Mouse (Mus musculus) ovary, postnatal 10 days (tissue): ENCODE results near the gene Dgke.
"Not testable (repeated sequence)": the region's sequence is repeated elsewhere in the genome, so short reads cannot be mapped to it uniquely, and the experiment has no call there.

ENCODE experiments used
- DNase-seq: peaks from one replicate; pipeline ENCODE4 v3.0.0; 2022; ENCODE audit warnings: low spot score

The Dgke gene

GRCm38 (mm10) chr11:89066750-89067149, at the start of gene Dgke:
TSS of gene Dgke (minus strand) at chr11:89066850.
- DNase-seq = no peak

GRCm38 (mm10) chr11:89107180-89107807, 40.6 kb upstream of the Dgke start:
- no peak for DNase-seq

- DNase-seq = no peak
Observed at GRCm38 (mm10) chr11:89105823-89106222, 39.2 kb upstream of the Dgke start.

- DNase-seq = no peak
Observed at GRCm38 (mm10) chr11:89105211-89105610, 38.6 kb upstream of the Dgke start.

- DNase-seq = no peak
Observed at GRCm38 (mm10) chr11:89103166-89103565, 36.5 kb upstream of the Dgke start.

GRCm38 (mm10) chr11:89100826-89101321, 34.2 kb upstream of the Dgke start:
- DNase-seq = no peak

GRCm38 (mm10) chr11:89100403-89100802, 33.8 kb upstream of the Dgke start:
- peak; percentile 80 for DNase-seq

- DNase-seq = no peak
Observed at GRCm38 (mm10) chr11:89098930-89099329, 32.3 kb upstream of the Dgke start.

GRCm38 (mm10) chr11:89098083-89098835, 31.6 kb upstream of the Dgke start:
- no peak for DNase-seq

- not testable (repeated sequence) for DNase-seq
Observed at GRCm38 (mm10) chr11:89097292-89097691, 30.6 kb upstream of the Dgke start.

- no peak for DNase-seq
Observed at GRCm38 (mm10) chr11:89095306-89095705, 28.7 kb upstream of the Dgke start.

GRCm38 (mm10) chr11:89092714-89093113, 26.1 kb upstream of the Dgke start:
- DNase-seq = no peak

GRCm38 (mm10) chr11:89090359-89090758, 23.7 kb upstream of the Dgke start:
- not testable (repeated sequence) for DNase-seq

- no peak for DNase-seq
Observed at GRCm38 (mm10) chr11:89088754-89089153, 22.1 kb upstream of the Dgke start.

- no peak for DNase-seq
Observed at GRCm38 (mm10) chr11:89086208-89086809, 19.7 kb upstream of the Dgke start.

GRCm38 (mm10) chr11:89084601-89085000, 18.0 kb upstream of the Dgke start:
- no peak for DNase-seq

- not testable (repeated sequence) for DNase-seq
Observed at GRCm38 (mm10) chr11:89082691-89083090, 16.0 kb upstream of the Dgke start.

- not testable (repeated sequence) for DNase-seq
Observed at GRCm38 (mm10) chr11:89081906-89082305, 15.3 kb upstream of the Dgke start.

- DNase-seq = no peak
Observed at GRCm38 (mm10) chr11:89078996-89079680, 12.5 kb upstream of the Dgke start.

GRCm38 (mm10) chr11:89078305-89078704, 11.7 kb upstream of the Dgke start:
- DNase-seq = no peak

- no peak for DNase-seq
Observed at GRCm38 (mm10) chr11:89077601-89078000, 11.0 kb upstream of the Dgke start.

GRCm38 (mm10) chr11:89076370-89076821, 9.7 kb upstream of the Dgke start:
- DNase-seq = no peak
